Mouse (Mus musculus): ENCODE data around the gene Eml4. TPM values are rescaled to one million over a fixed set of nuclear protein-coding genes. Genes with fewer than 3 reads are reported as not detected.

Eml4 gene
- polyA plus RNA-seq, 1 experiment: 5.5 TPM

DNA sequence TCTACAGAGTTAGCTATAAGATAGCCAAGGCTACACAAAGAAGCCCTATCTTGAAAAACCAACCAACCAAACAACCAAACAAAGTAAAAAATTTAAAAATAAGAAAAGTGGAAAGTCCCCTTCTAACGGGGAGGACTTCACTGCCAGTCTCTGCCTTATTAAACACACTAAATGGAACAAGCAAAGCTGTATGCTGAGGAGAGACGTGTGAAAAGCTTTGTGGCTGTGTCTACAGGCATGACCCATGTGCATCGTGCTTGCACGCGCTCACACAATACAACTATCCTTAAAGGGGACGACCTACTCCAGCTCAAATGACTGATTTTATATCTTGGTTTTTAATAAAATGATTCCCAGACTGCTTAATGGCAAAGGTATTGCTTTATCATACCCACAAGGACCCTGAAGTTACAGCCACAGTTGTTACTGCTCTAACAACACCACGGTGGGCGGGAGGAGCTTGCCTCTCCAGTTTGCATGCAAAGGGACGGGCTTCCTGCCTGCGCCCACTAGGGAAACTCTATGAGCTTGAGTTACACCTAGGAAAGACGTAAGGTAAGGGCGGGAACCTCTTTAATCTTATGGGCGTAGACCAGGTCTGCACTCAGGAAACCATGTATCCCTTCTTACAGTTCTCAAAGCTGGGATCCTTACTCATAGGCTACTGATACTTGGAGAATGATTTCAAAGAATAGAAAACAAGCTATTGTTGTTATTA, 11.2 kb upstream of the Eml4 start:
- Histone ChIP-seq H3K4me3 (ENCODE audit: insufficient read depth, poor library complexity, severe bottlenecking) (no peak overlapping the region), H3K36me3 (ENCODE audit: control insufficient read depth, insufficient read depth) (no peaks in the 10 kb centered on the region), H3ac (ENCODE audit: control insufficient read depth, insufficient read length, low read depth) (no peak overlapping the region), H3K79me2 (ENCODE audit: control insufficient read depth, insufficient read depth) (no peaks in the 10 kb centered on the region), H3K79me3 (ENCODE audit: low read depth) (no peaks in the 10 kb centered on the region), H3K27me3 (ENCODE audit: control insufficient read depth, insufficient read depth, insufficient read length) (no peaks in the 10 kb centered on the region)
- TF ChIP-seq FOSL1 (IDR thresholded peaks at IDR 0.05; ENCODE audit: insufficient read depth, low read length, poor library complexity, severe bottlenecking) (no peak), MYOD1 (IDR thresholded peaks at IDR 0.05; ENCODE audit: control insufficient read depth, insufficient read length, low read depth) (no peak), CTCF (IDR thresholded peaks at IDR 0.05; ENCODE audit: control insufficient read depth, insufficient read depth, insufficient read length) (no peak), CEBPB (IDR thresholded peaks at IDR 0.05; ENCODE audit: low read depth) (no peak), USF1 (IDR thresholded peaks at IDR 0.05; ENCODE audit: low read depth) (no peak), MYOG (IDR thresholded peaks at IDR 0.05; ENCODE audit: control insufficient read depth, extremely low read depth, insufficient read length) (no peak), MAX (IDR thresholded peaks at IDR 0.05) (no peak)

- Histone ChIP-seq H3K4me3 (ENCODE audit: insufficient read depth, poor library complexity, severe bottlenecking) (no peak overlapping the region), H3K79me3 (ENCODE audit: low read depth) (no peaks in the 10 kb centered on the region), H3K36me3 (ENCODE audit: control insufficient read depth, insufficient read depth) (no peaks in the 10 kb centered on the region), H3ac (ENCODE audit: control insufficient read depth, insufficient read length, low read depth) (no peak overlapping the region), H3K27me3 (ENCODE audit: control insufficient read depth, insufficient read depth, insufficient read length) (no peaks in the 10 kb centered on the region), H3K79me2 (ENCODE audit: control insufficient read depth, insufficient read depth) (no peaks in the 10 kb centered on the region)
- TF ChIP-seq USF1 (IDR thresholded peaks at IDR 0.05; ENCODE audit: low read depth) (no peak), CTCF (IDR thresholded peaks at IDR 0.05; ENCODE audit: control insufficient read depth, insufficient read depth, insufficient read length) (no peak), MAX (IDR thresholded peaks at IDR 0.05) (no peak), MYOG (IDR thresholded peaks at IDR 0.05; ENCODE audit: control insufficient read depth, extremely low read depth, insufficient read length) (no peak), FOSL1 (IDR thresholded peaks at IDR 0.05; ENCODE audit: insufficient read depth, low read length, poor library complexity, severe bottlenecking) (no peak), CEBPB (IDR thresholded peaks at IDR 0.05; ENCODE audit: low read depth) (no peak), MYOD1 (IDR thresholded peaks at IDR 0.05; ENCODE audit: control insufficient read depth, insufficient read length, low read depth) (no peak)
Measured at GRCm38 (mm10) chr17:83340895-83341524, 9.7 kb upstream of the Eml4 start.

DNA sequence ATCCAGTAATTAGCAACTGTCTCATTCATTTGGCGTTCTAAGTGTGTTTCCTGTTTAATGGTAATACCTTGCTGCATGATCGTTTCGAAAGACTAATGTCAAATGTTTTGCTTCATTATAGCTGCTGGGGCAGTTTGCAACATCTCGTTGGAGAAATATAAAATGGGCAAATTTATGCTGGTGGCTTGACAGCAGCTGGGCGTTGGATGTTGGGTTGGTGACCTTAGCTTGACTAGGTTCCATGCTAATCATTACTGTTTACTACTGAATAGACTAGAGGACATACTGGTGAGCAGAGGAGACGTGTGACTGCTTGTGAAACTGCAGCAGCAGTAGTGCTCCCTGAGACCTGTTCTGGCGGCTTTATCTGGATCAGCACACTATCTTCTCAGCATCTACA, 6.5 kb upstream of the Eml4 start:
- Histone ChIP-seq H3K27me3 (ENCODE audit: control insufficient read depth, insufficient read depth, insufficient read length) (no peaks in the 10 kb centered on the region), H3K36me3 (ENCODE audit: control insufficient read depth, insufficient read depth) (no peaks in the 10 kb centered on the region), H3K79me2 (ENCODE audit: control insufficient read depth, insufficient read depth) (no peaks in the 10 kb centered on the region), H3K79me3 (ENCODE audit: low read depth) (no peaks in the 10 kb centered on the region), H3K4me3 (ENCODE audit: insufficient read depth, poor library complexity, severe bottlenecking) (no peak overlapping the region), H3ac (ENCODE audit: control insufficient read depth, insufficient read length, low read depth) (no peak overlapping the region)
- TF ChIP-seq MYOD1 (IDR thresholded peaks at IDR 0.05; ENCODE audit: control insufficient read depth, insufficient read length, low read depth): no peak
- no peak for TF ChIP-seq MYOG (IDR thresholded peaks at IDR 0.05; ENCODE audit: control insufficient read depth, extremely low read depth, insufficient read length)
- no peak for TF ChIP-seq FOSL1 (IDR thresholded peaks at IDR 0.05; ENCODE audit: insufficient read depth, low read length, poor library complexity, severe bottlenecking)
- TF ChIP-seq CEBPB (IDR thresholded peaks at IDR 0.05; ENCODE audit: low read depth): no peak
- TF ChIP-seq MAX (IDR thresholded peaks at IDR 0.05): no peak
- TF ChIP-seq CTCF (IDR thresholded peaks at IDR 0.05; ENCODE audit: control insufficient read depth, insufficient read depth, insufficient read length): no peak
- TF ChIP-seq USF1 (IDR thresholded peaks at IDR 0.05; ENCODE audit: low read depth): no peak

- Histone ChIP-seq H3K36me3 (ENCODE audit: control insufficient read depth, insufficient read depth) (no peaks in the 10 kb centered on the region), H3ac (ENCODE audit: control insufficient read depth, insufficient read length, low read depth) (no peak overlapping the region), H3K79me2 (ENCODE audit: control insufficient read depth, insufficient read depth) (peaks cover 24% of the 10 kb centered on the region), H3K4me3 (ENCODE audit: insufficient read depth, poor library complexity, severe bottlenecking) (no peak overlapping the region), H3K79me3 (ENCODE audit: low read depth) (peaks cover 18% of the 10 kb centered on the region), H3K27me3 (ENCODE audit: control insufficient read depth, insufficient read depth, insufficient read length) (no peaks in the 10 kb centered on the region)
- no peak for TF ChIP-seq CEBPB (IDR thresholded peaks at IDR 0.05; ENCODE audit: low read depth)
- TF ChIP-seq MYOD1 (IDR thresholded peaks at IDR 0.05; ENCODE audit: control insufficient read depth, insufficient read length, low read depth): no peak
Measured at GRCm38 (mm10) chr17:83348056-83348822, 2.5 kb upstream of the Eml4 start.

DNA sequence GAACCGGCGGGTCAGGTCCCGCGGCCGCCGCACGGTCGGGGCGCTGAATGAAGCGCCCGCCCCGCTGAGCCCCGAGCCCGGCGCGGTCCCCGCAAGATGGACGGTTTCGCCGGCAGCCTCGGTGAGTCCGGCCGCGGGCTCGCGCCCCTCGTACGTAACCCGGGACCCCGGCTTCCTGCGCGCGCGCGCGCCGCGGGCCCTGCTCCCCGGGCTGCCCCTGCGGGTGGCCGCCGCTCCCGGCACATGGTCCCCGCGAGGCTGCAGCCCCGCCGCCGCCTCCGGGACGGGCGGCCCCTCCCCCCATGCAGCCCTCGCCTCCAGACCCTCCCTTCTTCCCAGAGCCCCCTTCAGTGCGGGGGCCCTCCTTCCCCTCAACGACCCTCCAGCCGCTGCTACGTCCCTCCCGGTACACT, 394 bp downstream of the Eml4 start:
- H3K79me2 ChIP-seq (ENCODE audit: control insufficient read depth, insufficient read depth): peaks cover 53% of the 10 kb centered on the region
- H3K36me3 ChIP-seq (ENCODE audit: control insufficient read depth, insufficient read depth): no peaks in the 10 kb centered on the region
- H3K4me3 ChIP-seq (ENCODE audit: insufficient read depth, poor library complexity, severe bottlenecking): peak overlapping the region; percentile 62
- no peak for TF ChIP-seq CEBPB (IDR thresholded peaks at IDR 0.05; ENCODE audit: low read depth)
- no peak for TF ChIP-seq FOSL1 (IDR thresholded peaks at IDR 0.05; ENCODE audit: insufficient read depth, low read length, poor library complexity, severe bottlenecking)
- no peak for TF ChIP-seq MYOD1 (IDR thresholded peaks at IDR 0.05; ENCODE audit: control insufficient read depth, insufficient read length, low read depth)
- no peak for TF ChIP-seq MYOG (IDR thresholded peaks at IDR 0.05; ENCODE audit: control insufficient read depth, extremely low read depth, insufficient read length)
- TF ChIP-seq USF1 (IDR thresholded peaks at IDR 0.05; ENCODE audit: low read depth): no peak
- no peak for TF ChIP-seq MAX (IDR thresholded peaks at IDR 0.05)
- no peak for TF ChIP-seq CTCF (IDR thresholded peaks at IDR 0.05; ENCODE audit: control insufficient read depth, insufficient read depth, insufficient read length)
- H3K27me3 ChIP-seq (ENCODE audit: control insufficient read depth, insufficient read depth, insufficient read length): no peaks in the 10 kb centered on the region
- H3ac ChIP-seq (ENCODE audit: control insufficient read depth, insufficient read length, low read depth): peak overlapping the region; percentile 95
- H3K79me3 ChIP-seq (ENCODE audit: low read depth): peaks cover 40% of the 10 kb centered on the region

Data from C2C12 (cell line).